Mouse (Mus musculus) stomach, postnatal 0 days (tissue): ENCODE results near the gene Stat2.

Experiments used
- CTCF ChIP-seq: IDR thresholded peaks from 2 replicates; pipeline ENCODE4 v1.5.1; 2016; ENCODE audit warnings: antibody characterized with exemption, low read depth, mild to moderate bottlenecking, moderate library complexity
- EP300 ChIP-seq: optimal IDR thresholded peaks from 2 replicates; pipeline ENCODE3; 2016; ENCODE audit warnings: antibody characterized with exemption

- TF ChIP-seq CTCF (no peak), EP300 (no peak)
Measured at GRCm38 (mm10) chr10:128243252-128243651, 27.1 kb upstream of the Stat2 start.
